Mouse (Mus musculus) layer of hippocampus, postnatal 25 days (tissue): Measurements from ENCODE around the gene Rpusd4. TPM values are rescaled to one million over a fixed set of nuclear protein-coding genes. Genes with fewer than 3 reads are reported as not detected.

Source experiments
- total RNA-seq, 2 experiments: library from RNA; stranded (reverse); gene quantifications; 2 replicates each; pipeline ENCODE4 v1.2.3; 2021

Gene Rpusd4
- total RNA-seq, 2 experiments from 2014 or later, result 8.7 to 10.9 TPM

Other genes starting within 250 kb of the Rpusd4 start
- 10 to 100 TPM; 23.9 to 24.5 TPM for gene St3gal4, start 148.6 kb upstream of the Rpusd4 start, total RNA-seq
- gene Dcps, start 91.8 kb upstream of the Rpusd4 start, total RNA-seq, result 10 to 100 TPM; 19.2 to 21.5 TPM
- gene Srpr, start 67.7 kb upstream of the Rpusd4 start, total RNA-seq, result 10 to 100 TPM; 62.3 to 63.3 TPM
- gene Tirap, start 67.6 kb upstream of the Rpusd4 start, total RNA-seq, result 1 to 10 TPM; 1.5 to 2.2 TPM
- 10 to 100 TPM; 34.3 to 34.5 TPM for gene Foxred1, start 56.8 kb upstream of the Rpusd4 start, total RNA-seq
- 10 to 100 TPM; 25.8 to 26.3 TPM for gene Fam118b, start 60 bp upstream of the Rpusd4 start, total RNA-seq
- 10 to 100 TPM in 1 of 2 experiments, 1 to 10 TPM in 1; 9.5 to 15.8 TPM for gene Cdon, start 153.3 kb downstream of the Rpusd4 start, total RNA-seq